Comparison of ENCODE assay signal across 8 mouse cellular contexts in genomic region chr4:70601301-70601700, GRCm38 (mm10).
DNase-seq lines count a peak whose midpoint lies in the region; ATAC-seq and TF ChIP-seq lines count a peak whose summit lies in the region.

No protein-coding gene starts in this region.

- peak; percentile 88 for TF ChIP-seq CTCF in intestine, postnatal 0 days (IDR thresholded peaks at IDR 0.05; ENCODE audit: low read depth)

- no peak overlapping the region for H3K4me2 ChIP-seq in embryonic facial prominence, embryonic 14.5 days (ENCODE audit: low read depth, low read length)
- no peak overlapping the region for H3K4me2 ChIP-seq in intestine, postnatal 0 days (replicated peaks; ENCODE audit: low read depth)
- H3K4me2 ChIP-seq in midbrain, embryonic 16.5 days (ENCODE audit: low read length) = no peak overlapping the region

- no peaks in the 10 kb centered on the region for H3K9me3 ChIP-seq in embryonic facial prominence, embryonic 14.5 days (ENCODE audit: control insufficient read depth, low read length)
- no peaks in the 10 kb centered on the region for H3K9me3 ChIP-seq in intestine, postnatal 0 days (ENCODE audit: control insufficient read depth)
- no peaks in the 10 kb centered on the region for H3K9me3 ChIP-seq in midbrain, embryonic 16.5 days (replicated peaks; ENCODE audit: control insufficient read depth, low read length, poor library complexity, severe bottlenecking)

- DNase-seq in gastrocnemius, adult 18-20 months (ENCODE audit: low spot score) = peak; percentile 5
- no peak for DNase-seq in gastrocnemius, postnatal 10 days
- peak; percentile 21 for DNase-seq in thymus, postnatal 0 days (ENCODE audit: low spot score)
- no peak for DNase-seq in thymus, postnatal 4 days
- peak; percentile 78 for DNase-seq in embryonic facial prominence, embryonic 14.5 days (ENCODE audit: low spot score)
- no peak for DNase-seq in gastrocnemius, postnatal 36 days

- no peak overlapping the region for H3K4me3 ChIP-seq in embryonic facial prominence, embryonic 14.5 days (ENCODE audit: low read depth, low read length)
- H3K4me3 ChIP-seq in intestine, postnatal 0 days (ENCODE audit: low read depth, low read length) = no peak overlapping the region
- no peak overlapping the region for H3K4me3 ChIP-seq in midbrain, embryonic 16.5 days (ENCODE audit: low read depth, low read length)

- H3K9ac ChIP-seq in embryonic facial prominence, embryonic 14.5 days (ENCODE audit: low read depth, low read length) = no peak overlapping the region
- no peak overlapping the region for H3K9ac ChIP-seq in intestine, postnatal 0 days (ENCODE audit: low read depth, low read length)
- H3K9ac ChIP-seq in midbrain, embryonic 16.5 days (ENCODE audit: low read depth, low read length) = no peak overlapping the region

- 9% methylated on average over 4 of the region's 4 CpGs for WGBS in embryonic facial prominence, embryonic 14.5 days
- WGBS in intestine, postnatal 0 days = 6% methylated on average over 4 of the region's 4 CpGs
- 10% methylated on average over 4 of the region's 4 CpGs for WGBS in midbrain, embryonic 16.5 days

- H3K36me3 ChIP-seq in embryonic facial prominence, embryonic 14.5 days (ENCODE audit: control insufficient read depth, insufficient read depth, low read length) = no peaks in the 10 kb centered on the region
- H3K36me3 ChIP-seq in intestine, postnatal 0 days (ENCODE audit: control insufficient read depth, insufficient read depth) = no peaks in the 10 kb centered on the region
- H3K36me3 ChIP-seq in midbrain, embryonic 16.5 days (ENCODE audit: control insufficient read depth, insufficient read depth, low read length) = no peaks in the 10 kb centered on the region

- intact Hi-C loops in gastrocnemius, postnatal 36 days (cut with DNase I) = loop anchor here (5.0 kb wide), 1 partner anchor 149 kb away; no protein-coding TSS in a partner anchor

- peaks cover 5% of the 10 kb centered on the region for H3K27me3 ChIP-seq in embryonic facial prominence, embryonic 14.5 days (replicated peaks; ENCODE audit: control insufficient read depth, insufficient read depth, low read length)
- no peaks in the 10 kb centered on the region for H3K27me3 ChIP-seq in intestine, postnatal 0 days (replicated peaks; ENCODE audit: control insufficient read depth, insufficient read depth, low read length)
- no peaks in the 10 kb centered on the region for H3K27me3 ChIP-seq in midbrain, embryonic 16.5 days (ENCODE audit: control insufficient read depth, insufficient read depth, low read depth, low read length)

- no peak overlapping the region for H3K27ac ChIP-seq in embryonic facial prominence, embryonic 14.5 days (replicated peaks; ENCODE audit: low read depth, low read length)
- no peak overlapping the region for H3K27ac ChIP-seq in intestine, postnatal 0 days (ENCODE audit: low read depth, low read length)
- H3K27ac ChIP-seq in midbrain, embryonic 16.5 days (ENCODE audit: low read length) = no peak overlapping the region

- no peaks in the 10 kb centered on the region for H3K4me1 ChIP-seq in embryonic facial prominence, embryonic 14.5 days (ENCODE audit: control insufficient read depth, insufficient read depth, low read length)
- H3K4me1 ChIP-seq in intestine, postnatal 0 days (replicated peaks; ENCODE audit: control insufficient read depth, insufficient read depth, low read length) = no peaks in the 10 kb centered on the region
- H3K4me1 ChIP-seq in midbrain, embryonic 16.5 days (ENCODE audit: control insufficient read depth, insufficient read depth, low read length) = no peaks in the 10 kb centered on the region

- 0 out of 2 replicates have a peak, but pooled peaks have one; percentile 22 for ATAC-seq in embryonic facial prominence, embryonic 14.5 days (ENCODE audit: low read depth)
- ATAC-seq in intestine, postnatal 0 days = no peak; the same call in 1 of the 2 replicates
- peak; percentile 66 for ATAC-seq in midbrain, embryonic 16.5 days

Comparison
In these comparisons a context has a peak if more than half of its experiments do, and no peak if none do; other contexts are left out.
1. DNase-seq: peak in gastrocnemius, adult 18-20 months (single experiment), thymus, postnatal 0 days (single experiment) and embryonic facial prominence, embryonic 14.5 days (single experiment); none in gastrocnemius, postnatal 10 days (single experiment), thymus, postnatal 4 days (single experiment) and gastrocnemius, postnatal 36 days (0 of 2).